Mouse (Mus musculus) heart, postnatal 4 days (tissue): ENCODE data around the gene Lgals3. TPM values are rescaled to one million over a fixed set of nuclear protein-coding genes. Genes with fewer than 3 reads are reported as not detected.

ENCODE experiments used
- DNase-seq: peaks from one replicate; pipeline ENCODE4 v3.0.0; 2021
- total RNA-seq, 2 experiments: library from RNA; stranded (reverse); gene quantifications; 2 replicates each; pipeline ENCODE4 v1.2.3; 2021

Gene Lgals3
- total RNA-seq, 2 experiments from 2014 or later, result 2.6 to 3.5 TPM

DNA sequence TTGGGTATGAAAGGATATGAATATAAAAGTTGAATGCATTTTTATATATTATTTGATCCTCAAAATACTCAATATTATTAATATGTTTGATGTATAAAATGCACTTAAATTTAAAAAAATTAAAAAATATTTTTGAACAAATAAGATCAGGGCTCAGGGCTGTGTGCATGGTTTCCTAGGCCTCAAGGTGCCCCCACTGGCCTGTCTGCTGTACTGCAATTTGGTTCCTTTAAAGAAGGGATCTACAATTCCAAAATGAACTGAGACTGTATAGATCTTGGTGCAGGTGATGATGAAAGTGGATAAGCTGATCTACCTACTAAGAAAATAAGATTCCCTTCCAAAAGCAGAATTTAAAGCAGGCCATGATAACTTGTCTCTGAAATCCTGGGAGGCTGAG is 65.4 kb downstream of the Lgals3 start:
- peak; percentile 8 for DNase-seq

Other genes starting within 250 kb of the Lgals3 start
- gene Gch1, start 178.3 kb upstream of the Lgals3 start, total RNA-seq, result 1 to 10 TPM; 7.4 TPM
- 10 to 100 TPM; 11.4 to 13.1 TPM for gene Wdhd1, start 90.9 kb upstream of the Lgals3 start, total RNA-seq
- 10 to 100 TPM; 17.6 to 18.2 TPM for gene Socs4, start 90.8 kb upstream of the Lgals3 start, total RNA-seq
- 10 to 100 TPM; 68.9 to 73.5 TPM for gene Mapk1ip1l, start 69.5 kb upstream of the Lgals3 start, total RNA-seq
- gene Dlgap5, start 50.7 kb downstream of the Lgals3 start, total RNA-seq, result 10 to 100 TPM; 26.5 to 35.0 TPM
- 10 to 100 TPM; 20.4 to 22.3 TPM for gene Fbxo34, start 82.7 kb downstream of the Lgals3 start, total RNA-seq
- gene Atg14, start 202.9 kb downstream of the Lgals3 start, total RNA-seq, result 1 to 10 TPM; 6.9 to 7.0 TPM